ENCODE assay signal across 18 mouse cellular contexts in the genomic region with DNA sequence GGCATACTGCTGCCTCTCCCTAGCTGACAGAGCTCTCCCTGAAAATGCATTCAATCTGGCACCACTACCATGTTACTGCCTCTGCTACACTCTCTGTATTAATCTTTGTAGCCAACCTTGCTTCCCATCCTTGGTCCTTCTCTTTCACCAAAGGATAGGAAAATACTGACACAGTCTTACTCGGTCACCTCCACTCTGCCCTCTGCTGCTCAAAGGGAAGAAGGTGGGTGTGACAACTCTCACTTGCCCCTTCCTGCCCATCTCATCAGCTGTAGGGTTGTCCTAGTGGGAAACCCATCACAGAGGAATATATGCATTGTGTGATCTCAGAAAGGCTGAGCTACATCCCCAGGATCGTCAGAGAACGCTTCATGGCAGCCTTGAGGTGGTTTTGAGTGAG. TPM values are rescaled to one million over a fixed set of nuclear protein-coding genes. Genes with fewer than 3 reads are reported as not detected.
DNase-seq lines count a peak whose midpoint lies in the region; TF ChIP-seq lines count a peak whose summit lies in the region.
"Had no signal": no experiment of that assay in that cellular context is flagged by ENCODE, and none has a peak within 500 bp of the region (broad histone marks: within the 10 kb centered on the region; RNA-seq: fewer than 3 reads in every experiment).

No protein-coding gene starts in this region.

- intact Hi-C loops in heart, adult 2 months (cut with DNase I): loop anchor here (2.0 kb wide), 1 partner anchor 115 kb away; no protein-coding TSS in a partner anchor
- intact Hi-C loops in heart, postnatal 25 days (cut with DNase I): no loop called here

- H3K27ac ChIP-seq in heart, adult 2 months: no peak overlapping the region
- H3K27ac ChIP-seq: forebrain, embryonic 10.5 days; limb, embryonic 10.5 days; lung, embryonic 15.5 days; neural tube, embryonic 12.5 days had no signal

- TF ChIP-seq CTCF in heart, adult 2 months (IDR thresholded peaks at IDR 0.05): peak; percentile 60

- TF ChIP-seq POLR2A in heart, adult 2 months (IDR thresholded peaks at IDR 0.05; ENCODE audit: insufficient read depth, low read depth, low read length): no peak

- H3K4me3 ChIP-seq in heart, adult 2 months: no peak overlapping the region
- H3K4me3 ChIP-seq: forebrain, embryonic 10.5 days; limb, embryonic 10.5 days; lung, embryonic 15.5 days; neural tube, embryonic 12.5 days had no signal

- 58% methylated on average over 3 of the region's 3 CpGs for WGBS in heart, adult 2 months

- no peaks in the 10 kb centered on the region for H3K4me1 ChIP-seq in heart, adult 2 months (ENCODE audit: control insufficient read depth, insufficient read depth, low read length)
- H3K4me1 ChIP-seq: lung, embryonic 15.5 days; neural tube, embryonic 12.5 days had no signal

- TF ChIP-seq EP300 in heart, adult 2 months (IDR thresholded peaks at IDR 0.05; ENCODE audit: insufficient read depth, low read depth, low read length): no peak

- no peaks in the 10 kb centered on the region for H3K79me2 ChIP-seq in heart, adult 2 months (replicated peaks; ENCODE audit: control insufficient read depth, insufficient read depth, low read length)

- H3K9ac ChIP-seq in heart, adult 2 months (ENCODE audit: low read depth, low read length): no peak overlapping the region
- H3K9ac ChIP-seq: lung, embryonic 15.5 days; neural tube, embryonic 12.5 days had no signal

- no peak for DNase-seq in heart, adult 2 months
- no peak for DNase-seq in heart, postnatal 25 days (ENCODE audit: low spot score)
- DNase-seq in kidney, postnatal 36 days: peak; percentile 8 to 28
- no peak for DNase-seq in kidney, adult 18-20 months
- DNase-seq in lung, postnatal 36 days: peak; percentile 14
- DNase-seq in lung, postnatal 10 days: no peak
- no peak for DNase-seq in embryo, embryonic 10.5 days (ENCODE audit: low spot score)
- DNase-seq: adrenal gland, postnatal 25 days; cerebellum, adult 18-20 months; cerebellum, postnatal 36 days; heart, adult 11 months; right cerebral cortex, adult 18-20 months had no signal

- H3K27me3 ChIP-seq in heart, adult 2 months (ENCODE audit: control insufficient read depth, insufficient read depth, low read length): no peaks in the 10 kb centered on the region
- H3K27me3 ChIP-seq: lung, embryonic 15.5 days; neural tube, embryonic 12.5 days had no signal

- H3K36me3 ChIP-seq in heart, adult 2 months (ENCODE audit: control insufficient read depth, insufficient read depth, low read length): no peaks in the 10 kb centered on the region
- H3K36me3 ChIP-seq: limb, embryonic 10.5 days; lung, embryonic 15.5 days had no signal

RNA-seq across cellular contexts. Expression of gene Wscd1, which starts 40.5 kb away (rescaled TPM):
- total RNA-seq in heart, adult 2 months (2021): 10 to 100 TPM in 1 of 2 experiments, 1 to 10 TPM in 1; 7.3 to 10.2 TPM
- 6.8 and 9.1 TPM in 2 replicates for polyA plus RNA-seq in heart, adult 2 months (2012; rRNA removed)
- total RNA-seq in heart, postnatal 25 days (2021): 10 to 100 TPM in 1 of 2 experiments, 1 to 10 TPM in 1; 8.6 to 12.6 TPM
- total RNA-seq: hematopoietic stem cell, adult 5-6 weeks had no signal
- polyA plus RNA-seq: C2C12 had no signal

Comparison
In these comparisons a context has a peak if more than half of its experiments do, and no peak if none do; other contexts are left out.
1. DNase-seq: peak in kidney, postnatal 36 days (2 of 2) and lung, postnatal 36 days (single experiment); none in heart, adult 2 months (0 of 2), heart, postnatal 25 days (single experiment), kidney, adult 18-20 months (single experiment), lung, postnatal 10 days (single experiment) and embryo, embryonic 10.5 days (single experiment).